Mouse (Mus musculus) liver, embryonic 11.5 days (tissue): Measurements from ENCODE around the gene Adprh. TPM values are rescaled to one million over a fixed set of nuclear protein-coding genes. Genes with fewer than 3 reads are reported as not detected.
A peak's percentile ranks its signal among the peaks of the same experiment; 100 is the strongest.
"Not testable (repeated sequence)": the region's sequence is repeated elsewhere in the genome, so short reads cannot be mapped to it uniquely, and the experiment has no call there.

Source experiments
- ATAC-seq: fragments of 200-750 bp; cut with Nextera tagmentation; replicated peaks from 2 replicates; pipeline ENCODE4 v1.8.0; 2017; ENCODE audit warnings: moderate number of reproducible peaks, mild to moderate bottlenecking, moderate TSS enrichment, moderate library complexity; ENCODE audit not compliant: low FRiP score
- DNase-seq: peaks from one replicate; pipeline ENCODE4 v3.0.0-alpha.2; 2017; ENCODE audit warnings: low spot score
- H3K27ac ChIP-seq: fragments of 300-500 bp; sonication (generic); 2 replicates; pipeline ENCODE4 v1.5.1; 2014; ENCODE audit warnings: mild to moderate bottlenecking, low read depth, low read length, control low read depth
- H3K27me3 ChIP-seq: fragments of 300-500 bp; sonication (generic); replicated peaks from 2 replicates; pipeline ENCODE4 v1.6.1; 2014; ENCODE audit warnings: low read length, mixed read lengths; ENCODE audit not compliant: control insufficient read depth, insufficient read depth
- H3K36me3 ChIP-seq: fragments of 300-500 bp; sonication (generic); 2 replicates; pipeline ENCODE4 v1.6.1; 2014; ENCODE audit warnings: mild to moderate bottlenecking, low read length, moderate library complexity, mixed read lengths; ENCODE audit not compliant: control insufficient read depth, insufficient read depth
- H3K4me1 ChIP-seq: fragments of 300-500 bp; sonication (generic); replicated peaks from 2 replicates; pipeline ENCODE4 v1.6.1; 2014; ENCODE audit warnings: low read length, mixed read lengths; ENCODE audit not compliant: control insufficient read depth, insufficient read depth
- H3K4me2 ChIP-seq: fragments of 300-500 bp; sonication (generic); 2 replicates; pipeline ENCODE4 v1.6.1; 2014; ENCODE audit warnings: mild to moderate bottlenecking, control low read depth, moderate library complexity
- H3K4me3 ChIP-seq: fragments of 300-500 bp; sonication (generic); 2 replicates; pipeline ENCODE4 v1.5.1; 2014; ENCODE audit warnings: low read depth, low read length, control low read depth
- H3K9ac ChIP-seq: fragments of 300-500 bp; sonication (generic); 2 replicates; pipeline ENCODE4 v1.6.1; 2014; ENCODE audit warnings: low read depth, low read length, control low read depth
- H3K9me3 ChIP-seq: fragments of 300-500 bp; sonication (generic); 2 replicates; pipeline ENCODE4 v1.6.1; 2016; ENCODE audit warnings: low read length, inconsistent platforms, mixed read lengths; ENCODE audit not compliant: control insufficient read depth
- WGBS: fragments of 180-500 bp; shearing (Covaris S2); extraction: QIAGEN DNeasy Blood & Tissue Kit; methylation state at CpG from one replicate; pipeline ENCODE4 v1.1.7; 2014; 5-methylcytosine and 5-hydroxymethylcytosine counted together
- polyA plus RNA-seq: library from polyadenylated mRNA; unstranded; fragments of >200 nt; fragmentation: Nextera tagmentation; extraction: Ambion mirVana; gene quantifications from 2 replicates; pipeline ENCODE4 v1.2.1, GENCODE M21; 2014

Gene Adprh
- polyA plus RNA-seq, 1 experiment from 2014 or later: 92.1 TPM

- DNase-seq (no peak), ATAC-seq (no peak)
- peaks cover 11% of the 10 kb centered on the region for H3K4me1 ChIP-seq
- H3K4me2 ChIP-seq: peak overlapping the region; percentile 25; the same call in 1 of the 2 replicates
- no peaks in the 10 kb centered on the region for H3K9me3 ChIP-seq
- H3K27me3 ChIP-seq: no peaks in the 10 kb centered on the region
- no peak overlapping the region for H3K9ac ChIP-seq
- H3K4me3 ChIP-seq: no peak overlapping the region
- 82% methylated on average over 7 of the region's 7 CpGs for WGBS
- H3K27ac ChIP-seq: peak overlapping the region; percentile 35
- H3K36me3 ChIP-seq: peaks cover 36% of the 10 kb centered on the region
Measured at GRCm38 (mm10) chr16:38450707-38451106, 1.8 kb downstream of the Adprh start.

- DNase-seq: no peak
- peaks cover 50% of the 10 kb centered on the region for H3K36me3 ChIP-seq
Measured at GRCm38 (mm10) chr16:38448458-38448857, 4.0 kb downstream of the Adprh start.

GRCm38 (mm10) chr16:38447366-38447765, 5.1 kb downstream of the Adprh start:
- H3K27ac ChIP-seq: no peak overlapping the region
- H3K4me2 ChIP-seq: no peak overlapping the region
- H3K4me3 ChIP-seq: no peak overlapping the region
- DNase-seq: no peak
- WGBS: 90% methylated on average over 21 of the region's 21 CpGs
- no peak overlapping the region for H3K9ac ChIP-seq
- peaks cover 6% of the 10 kb centered on the region; the same call in 1 of the 2 replicates for H3K4me1 ChIP-seq
- no peak for ATAC-seq
- peaks cover 50% of the 10 kb centered on the region for H3K36me3 ChIP-seq
- no peaks in the 10 kb centered on the region for H3K27me3 ChIP-seq
- H3K9me3 ChIP-seq: no peaks in the 10 kb centered on the region

More at GRCm38 (mm10) chr16:38448458-38448857, 4.0 kb downstream of the Adprh start:
- Histone ChIP-seq H3K27me3 (no peaks in the 10 kb centered on the region), H3K4me3 (no peak overlapping the region), H3K9me3 (no peaks in the 10 kb centered on the region), H3K4me2 (no peak overlapping the region), H3K9ac (no peak overlapping the region), H3K27ac (no peak overlapping the region), H3K4me1 (peaks cover 9% of the 10 kb centered on the region; the same call in 1 of the 2 replicates)
- 92% methylated on average over 12 of the region's 12 CpGs for WGBS
- no peak for ATAC-seq

- ATAC-seq, DNase-seq, H3K27ac ChIP-seq, H3K4me1 ChIP-seq, H3K4me2 ChIP-seq, H3K4me3 ChIP-seq, H3K9ac ChIP-seq, H3K9me3 ChIP-seq, H3K27me3 ChIP-seq: not testable (repeated sequence)
- WGBS: 91% methylated on average over 2 of the region's 2 CpGs
- H3K36me3 ChIP-seq: peaks cover 50% of the 10 kb centered on the region
Measured at GRCm38 (mm10) chr16:38446141-38446540, 6.4 kb downstream of the Adprh start.

- Histone ChIP-seq H3K4me2 (no peak overlapping the region), H3K9me3 (no peaks in the 10 kb centered on the region), H3K4me3 (no peak overlapping the region), H3K27ac (no peak overlapping the region), H3K36me3 (peaks cover 50% of the 10 kb centered on the region), H3K27me3 (no peaks in the 10 kb centered on the region), H3K4me1 (no peaks in the 10 kb centered on the region; the same call in 1 of the 2 replicates), H3K9ac (no peak overlapping the region)
- no peak for DNase-seq
- WGBS: 96% methylated on average over 20 of the region's 20 CpGs
- no peak for ATAC-seq
Measured at GRCm38 (mm10) chr16:38445576-38445975, 6.9 kb downstream of the Adprh start.

- H3K9me3 ChIP-seq: no peaks in the 10 kb centered on the region
- peaks cover 46% of the 10 kb centered on the region for H3K36me3 ChIP-seq
- H3K4me1 ChIP-seq: no peaks in the 10 kb centered on the region; the same call in 1 of the 2 replicates
- 96% methylated on average over 1 of the region's 1 CpGs for WGBS
- no peak overlapping the region for H3K4me3 ChIP-seq
- no peak overlapping the region for H3K4me2 ChIP-seq
- DNase-seq: no peak
- no peak overlapping the region for H3K9ac ChIP-seq
- H3K27me3 ChIP-seq: no peaks in the 10 kb centered on the region
- no peak overlapping the region for H3K27ac ChIP-seq
- ATAC-seq: no peak
Measured at GRCm38 (mm10) chr16:38445046-38445445, 7.5 kb downstream of the Adprh start.

- WGBS: 93% methylated on average over 7 of the region's 7 CpGs
- no peaks in the 10 kb centered on the region for H3K4me1 ChIP-seq
- no peaks in the 10 kb centered on the region for H3K27me3 ChIP-seq
- no peaks in the 10 kb centered on the region for H3K9me3 ChIP-seq
- no peak for DNase-seq
- no peak overlapping the region for H3K9ac ChIP-seq
- H3K27ac ChIP-seq: no peak overlapping the region
- H3K4me3 ChIP-seq: no peak overlapping the region
- no peak for ATAC-seq
- no peak overlapping the region for H3K4me2 ChIP-seq
- H3K36me3 ChIP-seq: peaks cover 42% of the 10 kb centered on the region
Measured at GRCm38 (mm10) chr16:38443721-38444464, 8.6 kb downstream of the Adprh start.

GRCm38 (mm10) chr16:38442216-38442615, 10.3 kb downstream of the Adprh start:
- Histone ChIP-seq H3K27me3 (no peaks in the 10 kb centered on the region), H3K36me3 (peaks cover 29% of the 10 kb centered on the region), H3K27ac (no peak overlapping the region), H3K4me2 (no peak overlapping the region), H3K9me3 (no peaks in the 10 kb centered on the region), H3K4me1 (no peaks in the 10 kb centered on the region), H3K4me3 (no peak overlapping the region), H3K9ac (no peak overlapping the region)
- no peak for ATAC-seq
- WGBS: 80% methylated on average over 8 of the region's 8 CpGs
- no peak for DNase-seq

GRCm38 (mm10) chr16:38441611-38442010, 10.9 kb downstream of the Adprh start:
- Histone ChIP-seq H3K36me3 (peaks cover 23% of the 10 kb centered on the region), H3K4me2 (no peak overlapping the region), H3K9ac (no peak overlapping the region), H3K27ac (no peak overlapping the region), H3K9me3 (no peaks in the 10 kb centered on the region), H3K4me1 (no peaks in the 10 kb centered on the region), H3K4me3 (no peak overlapping the region), H3K27me3 (no peaks in the 10 kb centered on the region)
- DNase-seq (no peak), ATAC-seq (no peak)
- 75% methylated on average over 5 of the region's 5 CpGs for WGBS
